Mouse (Mus musculus) cerebellum, adult 2 months (tissue): ENCODE data around the gene Lce3d.

ENCODE experiments used
- CTCF ChIP-seq: fragments of 200-500 bp; IDR thresholded peaks from 2 replicates; pipeline ENCODE4 v1.5.1; 2011; ENCODE audit warnings: low read depth, mild to moderate bottlenecking, control low read depth, low read length, moderate library complexity, borderline replicate concordance; ENCODE audit not compliant: insufficient read depth
- POLR2A ChIP-seq: fragments of 200-500 bp; IDR thresholded peaks from 2 replicates; pipeline ENCODE4 v1.6.1; 2011; ENCODE audit warnings: low read length, control low read depth, borderline replicate concordance; ENCODE audit not compliant: insufficient read depth

DNA sequence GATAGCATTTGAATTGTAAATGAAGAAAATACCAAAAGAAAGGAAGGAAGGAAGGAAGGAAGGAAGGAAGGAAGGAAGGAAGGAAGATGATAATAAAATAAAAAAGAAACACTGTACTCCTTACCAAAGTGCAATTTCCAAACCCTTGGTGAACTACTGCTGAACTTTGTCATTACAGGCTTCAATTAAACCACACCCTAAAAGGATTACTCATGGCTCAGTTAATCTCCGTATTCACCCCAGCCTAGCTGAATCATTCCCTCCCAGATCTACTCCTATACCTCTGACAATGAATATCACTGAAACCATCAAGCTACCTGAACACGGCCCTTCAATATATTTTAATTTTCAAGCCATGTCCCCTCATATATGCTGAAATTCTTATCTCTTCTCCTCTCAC lies 21.3 kb downstream of the Lce3d start:
- TF ChIP-seq CTCF, result no peak
- TF ChIP-seq POLR2A, result no peak
